Mouse (Mus musculus) 3T3-L1 (cell line): ENCODE measurements at regions not wholly inside any gene's neighbourhood (a gene's known extent, or its start where the extent isn't known, plus 50 kb on each side); places are given as distances from the start of the nearest gene placed in this dataset.
A peak's percentile ranks its signal among the peaks of the same experiment; 100 is the strongest.

Source experiments
- DNase-seq: peaks from one replicate; pipeline ENCODE4 v3.0.0-alpha.2; 2015; ENCODE audit warnings: low read depth, low spot score

- peak; percentile 74 for DNase-seq
Measured at GRCm38 (mm10) chr13:85430821-85431220, 141.9 kb upstream of the Rasa1 start.

GRCm38 (mm10) chr13:85430040-85430439 lies 141.1 kb upstream of the Rasa1 start:
- peak; percentile 91 for DNase-seq

- DNase-seq: peak; percentile 33
Measured at GRCm38 (mm10) chr13:85418671-85419070, 129.7 kb upstream of the Rasa1 start.

- peak; percentile 76 for DNase-seq
Measured at GRCm38 (mm10) chr13:85414951-85415350, 126.0 kb upstream of the Rasa1 start.

- no peak for DNase-seq
Measured at GRCm38 (mm10) chr13:85411327-85411726, 122.4 kb upstream of the Rasa1 start.

GRCm38 (mm10) chr13:85398834-85399233 lies 109.9 kb upstream of the Rasa1 start:
- peak; percentile 85 for DNase-seq

- peak; percentile 79 for DNase-seq
Measured at GRCm38 (mm10) chr13:85376338-85376998, 87.5 kb upstream of the Rasa1 start.

GRCm38 (mm10) chr13:85359621-85360020 lies 70.7 kb upstream of the Rasa1 start:
- peak; percentile 88 for DNase-seq

- DNase-seq: peak; percentile 88
Measured at GRCm38 (mm10) chr13:85359143-85359542, 70.2 kb upstream of the Rasa1 start.

- DNase-seq: no peak
Measured at GRCm38 (mm10) chr13:85352061-85352460, 63.1 kb upstream of the Rasa1 start.
